Mouse (Mus musculus): ENCODE data around the gene Cars. TPM values are rescaled to one million over a fixed set of nuclear protein-coding genes. Genes with fewer than 3 reads are reported as not detected.
"Not testable (repeated sequence)": the region's sequence is repeated elsewhere in the genome, so short reads cannot be mapped to it uniquely, and the experiment has no call there.

The Cars gene
- polyA plus RNA-seq (2011; ENCODE audit: insufficient read length, low read depth, missing spikeins) = 99.8 and 117 TPM in 2 replicates

DNA sequence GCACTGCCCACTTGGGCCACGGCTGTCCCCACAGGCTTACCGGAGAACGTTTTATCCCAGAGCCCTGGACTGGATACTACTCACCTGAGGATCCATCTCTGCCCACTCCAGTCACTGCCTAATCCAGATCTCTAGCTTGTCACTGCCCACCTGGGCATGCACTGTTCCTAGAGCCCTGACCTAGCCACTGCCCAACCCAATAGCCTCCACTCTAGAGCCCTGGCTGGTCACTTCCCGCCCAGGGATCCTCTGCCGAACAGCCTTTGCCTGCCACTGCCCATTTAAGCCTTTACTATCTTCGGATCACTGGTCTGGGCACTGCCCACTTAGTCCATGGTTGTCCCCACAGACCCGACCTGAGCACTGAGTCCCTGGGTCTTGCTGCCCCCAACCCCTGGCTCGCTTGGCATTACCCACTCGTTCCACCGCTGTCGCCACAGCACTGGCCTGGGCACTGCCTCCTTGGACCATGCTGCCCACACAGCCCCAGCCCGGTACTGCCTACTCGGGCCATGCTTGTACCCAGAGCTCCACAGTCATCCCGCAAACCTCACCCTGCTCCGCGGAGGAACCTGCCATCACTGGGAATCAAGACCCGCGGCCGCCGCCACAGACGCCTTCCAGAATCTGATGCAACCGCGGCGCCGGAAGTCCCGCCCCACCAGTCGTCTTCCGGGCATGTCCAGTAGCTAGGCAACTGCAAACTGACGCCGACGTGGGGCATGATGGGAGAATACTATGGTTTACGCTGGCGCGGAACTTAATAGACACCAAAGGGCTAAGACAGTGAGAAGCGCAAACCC, at the start of gene Cars:
Gene Cars (minus strand): TSS at position 663 of the 803 bp plus-strand sequence.
- no peak for TF ChIP-seq CTCF (IDR thresholded peaks at IDR 0.05; ENCODE audit: borderline replicate concordance, insufficient read depth, low read length)
- peak; percentile 87 for TF ChIP-seq POLR2A (IDR thresholded peaks at IDR 0.05; ENCODE audit: low read depth, low read length)
- H3K27ac ChIP-seq (ENCODE audit: insufficient read depth, low read length) = peak within 1 kb of the TSS; percentile 53
- peak within 1 kb of the TSS; percentile 89 for H3K4me3 ChIP-seq (ENCODE audit: insufficient read depth, low read length)
- peaks cover 7% of the 10 kb centered on the region for H3K4me1 ChIP-seq (ENCODE audit: control insufficient read depth, insufficient read depth, low read length)

DNA sequence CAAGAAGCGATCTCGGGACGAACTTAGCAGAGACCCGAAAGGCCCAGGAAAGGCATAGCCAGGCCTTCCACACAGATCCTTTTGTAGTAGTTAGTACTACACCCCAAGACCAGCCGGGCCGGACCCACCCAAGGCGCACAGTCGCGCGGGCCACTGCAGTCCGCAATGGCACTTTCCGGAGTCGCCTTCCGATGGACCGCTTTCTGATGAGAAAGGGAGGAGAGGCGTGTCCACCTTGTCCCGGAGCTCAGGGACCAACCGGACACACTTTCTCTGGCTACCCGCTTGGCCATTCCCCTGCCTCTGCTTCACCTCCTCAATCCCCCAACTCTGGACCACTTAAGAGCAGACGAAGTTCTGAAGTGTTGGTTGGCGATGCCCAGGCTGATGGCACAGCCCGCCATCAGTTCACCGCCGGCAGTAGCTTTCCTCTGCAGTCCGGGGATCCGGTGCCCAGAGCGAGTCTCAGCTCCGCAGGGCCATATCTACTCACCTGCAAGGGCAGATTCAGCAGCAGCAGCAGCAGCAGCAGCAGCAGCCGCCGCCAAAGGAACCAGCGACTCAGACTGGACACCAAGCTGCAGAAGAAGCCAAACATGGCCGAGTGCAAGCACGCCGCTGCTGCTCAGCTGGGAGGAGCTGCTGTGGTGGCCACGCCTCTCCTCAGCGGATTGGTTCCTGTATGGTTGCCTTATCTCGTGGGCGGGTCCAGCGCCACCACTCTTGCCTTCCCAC, 49.3 kb upstream of the Cars start, which contains the start of gene Tnfrsf22:
Gene Tnfrsf22 (minus strand): TSS at position 628 of the 735 bp plus-strand sequence.
- Histone ChIP-seq H3K4me3 (ENCODE audit: insufficient read depth, low read length) (peak within 1 kb of the TSS; percentile 69), H3K27ac (ENCODE audit: insufficient read depth, low read length) (no peak within 1 kb of the TSS), H3K4me1 (ENCODE audit: control insufficient read depth, insufficient read depth, low read length) (no peaks in the 10 kb centered on the region)
- TF ChIP-seq CTCF (IDR thresholded peaks at IDR 0.05; ENCODE audit: borderline replicate concordance, insufficient read depth, low read length) (no peak), POLR2A (IDR thresholded peaks at IDR 0.05; ENCODE audit: low read depth, low read length) (peak; percentile 77)

DNA sequence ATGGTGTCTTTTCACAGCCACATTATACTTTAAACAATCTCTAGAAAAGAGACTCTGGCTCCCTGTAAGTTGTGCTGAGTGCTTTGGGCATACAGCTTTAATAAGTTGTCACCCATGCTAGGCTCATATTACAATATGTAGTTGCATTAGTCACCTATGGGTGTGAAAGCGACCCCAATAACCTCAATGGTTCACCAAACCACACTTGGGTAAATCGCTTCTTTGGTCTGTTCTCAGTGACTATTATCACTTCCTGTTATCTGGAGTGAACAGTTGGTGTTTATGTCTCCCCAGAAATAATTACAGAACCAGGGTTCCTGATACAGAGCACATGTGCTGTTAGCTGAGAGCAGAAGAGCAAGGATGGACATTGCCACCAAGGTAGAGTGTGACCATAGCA, 44.1 kb upstream of the Cars start:
- H3K4me3 ChIP-seq (ENCODE audit: insufficient read depth, low read length); H3K27ac ChIP-seq (ENCODE audit: insufficient read depth, low read length); H3K4me1 ChIP-seq (ENCODE audit: control insufficient read depth, insufficient read depth, low read length): not testable (repeated sequence)

DNA sequence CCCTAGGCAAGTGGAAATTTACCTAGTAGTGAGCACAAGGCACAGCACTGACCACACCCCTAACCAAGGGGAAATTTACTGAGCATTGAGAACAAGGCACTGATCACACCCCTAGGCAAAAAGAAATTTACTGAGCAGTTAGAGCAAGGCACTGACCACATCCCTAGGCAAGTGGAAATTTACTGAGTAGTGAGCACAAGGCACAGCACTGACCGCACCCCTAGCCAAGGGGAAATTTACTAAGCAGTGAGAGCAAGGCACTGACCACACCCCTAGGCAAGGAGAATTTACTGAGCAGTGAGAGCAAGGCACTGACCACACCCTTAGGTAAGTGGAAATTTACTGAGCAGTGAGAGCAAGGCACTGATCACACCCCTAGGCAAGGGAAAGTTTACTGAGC, 36.8 kb upstream of the Cars start:
- TF ChIP-seq CTCF (IDR thresholded peaks at IDR 0.05; ENCODE audit: borderline replicate concordance, insufficient read depth, low read length) = no peak

DNA sequence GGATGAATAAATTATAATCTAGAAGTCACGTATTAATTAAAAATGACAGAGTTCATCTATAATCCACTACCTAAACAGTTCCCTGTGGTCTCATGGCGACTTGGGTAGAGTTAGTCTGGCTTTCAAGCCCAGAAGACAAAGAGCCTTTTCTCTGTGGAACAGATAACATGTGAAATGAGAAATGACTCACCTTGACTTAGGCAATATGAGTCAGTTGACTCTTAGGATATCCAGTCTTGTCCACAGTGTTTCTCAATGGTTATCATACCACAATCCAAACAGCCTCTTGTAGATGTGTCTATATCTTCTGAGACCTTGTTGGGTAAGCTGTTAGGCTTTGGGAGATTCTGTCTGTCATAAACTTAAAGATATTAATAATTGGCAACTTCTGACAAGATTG, 31.6 kb upstream of the Cars start:
- TF ChIP-seq POLR2A (IDR thresholded peaks at IDR 0.05; ENCODE audit: low read depth, low read length) = no peak
- no peak for TF ChIP-seq CTCF (IDR thresholded peaks at IDR 0.05; ENCODE audit: borderline replicate concordance, insufficient read depth, low read length)
- H3K27ac ChIP-seq (ENCODE audit: insufficient read depth, low read length) = no peak overlapping the region
- no peak overlapping the region for H3K4me3 ChIP-seq (ENCODE audit: insufficient read depth, low read length)
- no peaks in the 10 kb centered on the region; the same call in none of the 2 replicates for H3K4me1 ChIP-seq (ENCODE audit: control insufficient read depth, insufficient read depth, low read length)

More for the DNA sequence above, 36.8 kb upstream of the Cars start:
- no peak overlapping the region for H3K4me3 ChIP-seq (ENCODE audit: insufficient read depth, low read length)
- H3K4me1 ChIP-seq (ENCODE audit: control insufficient read depth, insufficient read depth, low read length) = no peaks in the 10 kb centered on the region
- H3K27ac ChIP-seq (ENCODE audit: insufficient read depth, low read length) = no peak overlapping the region

DNA sequence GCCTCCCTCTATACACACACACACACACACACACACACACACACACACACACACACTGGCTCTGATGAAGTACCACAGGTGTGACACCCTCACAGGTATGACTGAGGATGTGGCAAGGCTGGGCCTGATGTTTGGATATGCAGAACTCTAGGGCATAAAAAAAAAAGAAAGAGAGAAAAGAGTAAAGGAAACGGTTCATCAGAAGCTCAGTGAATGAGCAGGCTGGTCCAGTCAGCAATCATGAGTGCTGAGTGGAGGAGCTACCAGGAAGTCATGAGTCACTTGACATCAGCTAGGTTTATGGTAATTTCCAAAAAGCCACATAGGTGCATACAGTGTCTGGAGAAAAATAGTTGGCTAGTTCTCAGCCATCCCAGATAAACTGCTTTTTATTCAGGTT, 29.6 kb upstream of the Cars start:
- H3K4me1 ChIP-seq (ENCODE audit: control insufficient read depth, insufficient read depth, low read length) = peaks cover 4% of the 10 kb centered on the region
- H3K4me3 ChIP-seq (ENCODE audit: insufficient read depth, low read length) = no peak overlapping the region
- no peak overlapping the region for H3K27ac ChIP-seq (ENCODE audit: insufficient read depth, low read length)
- TF ChIP-seq POLR2A (IDR thresholded peaks at IDR 0.05; ENCODE audit: low read depth, low read length) = no peak
- TF ChIP-seq CTCF (IDR thresholded peaks at IDR 0.05; ENCODE audit: borderline replicate concordance, insufficient read depth, low read length) = no peak

DNA sequence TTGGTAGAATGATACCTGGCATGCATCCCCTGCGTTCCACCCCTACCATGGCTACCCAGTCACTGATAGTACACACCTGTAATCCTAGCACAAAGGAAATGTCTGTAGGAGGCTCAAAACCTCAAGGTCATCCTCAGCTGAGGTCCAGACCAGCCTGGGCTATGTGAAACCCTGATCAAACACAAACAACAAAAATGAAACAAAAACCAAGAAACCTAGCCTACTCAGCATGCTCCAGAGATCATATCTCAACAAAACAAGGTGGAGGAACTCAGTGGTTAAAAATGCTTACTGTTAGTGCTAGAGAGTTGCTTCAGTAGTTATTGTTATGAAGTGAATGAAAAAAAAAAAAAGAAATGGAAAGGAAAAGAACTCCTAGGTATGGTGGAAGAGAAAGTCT, 28.6 kb upstream of the Cars start, which contains the start of gene Tnfrsf26:
Gene Tnfrsf26 (minus strand): TSS at position 183 of the 400 bp plus-strand sequence.
- H3K4me1 ChIP-seq (ENCODE audit: control insufficient read depth, insufficient read depth, low read length) = peaks cover 4% of the 10 kb centered on the region
- TF ChIP-seq CTCF (IDR thresholded peaks at IDR 0.05; ENCODE audit: borderline replicate concordance, insufficient read depth, low read length) = no peak
- no peak for TF ChIP-seq POLR2A (IDR thresholded peaks at IDR 0.05; ENCODE audit: low read depth, low read length)
- H3K27ac ChIP-seq (ENCODE audit: insufficient read depth, low read length) = no peak within 1 kb of the TSS
- H3K4me3 ChIP-seq (ENCODE audit: insufficient read depth, low read length) = no peak within 1 kb of the TSS

DNA sequence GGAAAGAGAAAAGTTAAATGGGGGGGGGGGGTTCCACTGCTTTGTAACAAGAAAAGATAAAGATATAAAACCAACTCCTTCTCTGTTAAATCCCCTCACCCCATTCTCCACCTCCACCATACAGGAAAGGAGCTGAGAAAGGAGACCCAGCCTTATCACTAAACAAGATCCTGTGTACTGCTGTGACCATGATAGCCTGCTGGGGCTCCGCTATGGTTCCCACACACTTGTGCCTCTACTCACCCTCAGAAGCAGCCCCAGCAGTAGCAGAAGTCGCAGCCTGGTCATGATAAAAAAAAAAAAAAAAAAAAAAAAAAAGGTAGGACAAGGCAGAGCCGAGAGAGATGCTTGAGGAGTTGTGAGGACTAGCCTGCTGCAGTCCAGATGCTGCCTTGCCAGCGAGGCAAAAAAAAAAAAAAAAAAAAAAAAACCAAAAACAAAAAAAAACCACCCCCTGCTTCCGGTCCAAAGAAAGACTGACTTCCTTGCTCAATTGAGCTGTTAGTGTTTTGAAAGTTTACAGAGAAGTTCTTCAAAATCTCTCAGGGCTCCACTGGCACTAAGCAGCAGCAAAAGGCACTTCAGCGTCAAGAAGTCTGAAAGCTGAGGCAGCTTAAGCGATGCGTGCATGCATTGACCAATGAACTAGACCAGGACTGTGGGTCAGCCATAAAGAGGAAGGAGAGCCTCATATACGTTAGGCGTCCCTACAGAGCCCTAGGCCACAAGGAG, 27.8 kb upstream of the Cars start:
- Histone ChIP-seq H3K27ac (ENCODE audit: insufficient read depth, low read length) (no peak overlapping the region), H3K4me1 (ENCODE audit: control insufficient read depth, insufficient read depth, low read length) (peaks cover 4% of the 10 kb centered on the region), H3K4me3 (ENCODE audit: insufficient read depth, low read length) (no peak overlapping the region)
- TF ChIP-seq CTCF (IDR thresholded peaks at IDR 0.05; ENCODE audit: borderline replicate concordance, insufficient read depth, low read length) (no peak), POLR2A (IDR thresholded peaks at IDR 0.05; ENCODE audit: low read depth, low read length) (no peak)

GRCm38 (mm10) chr7:143626178-143626577, 26.3 kb upstream of the Cars start:
- no peak overlapping the region for H3K4me3 ChIP-seq (ENCODE audit: insufficient read depth, low read length)
- TF ChIP-seq CTCF (IDR thresholded peaks at IDR 0.05; ENCODE audit: borderline replicate concordance, insufficient read depth, low read length) (no peak), POLR2A (IDR thresholded peaks at IDR 0.05; ENCODE audit: low read depth, low read length) (no peak)
- H3K4me1 ChIP-seq (ENCODE audit: control insufficient read depth, insufficient read depth, low read length) = peaks cover 4% of the 10 kb centered on the region
- H3K27ac ChIP-seq (ENCODE audit: insufficient read depth, low read length) = no peak overlapping the region

All from embryonic fibroblast, embryonic 13.5 days (primary cell).